Mouse (Mus musculus): ENCODE measurements around the gene Gm17555.
"Not testable (repeated sequence)": the region's sequence is repeated elsewhere in the genome, so short reads cannot be mapped to it uniquely, and the experiment has no call there.

Gm17555 gene

GRCm38 (mm10) chr2:126214800-126215199 lies at the start of gene Gm17555:
TSS of gene Gm17555 (plus strand) at chr2:126215100.
- not testable (repeated sequence) for DNase-seq (ENCODE audit: extremely low spot score, low read depth, low spot score)

DNA sequence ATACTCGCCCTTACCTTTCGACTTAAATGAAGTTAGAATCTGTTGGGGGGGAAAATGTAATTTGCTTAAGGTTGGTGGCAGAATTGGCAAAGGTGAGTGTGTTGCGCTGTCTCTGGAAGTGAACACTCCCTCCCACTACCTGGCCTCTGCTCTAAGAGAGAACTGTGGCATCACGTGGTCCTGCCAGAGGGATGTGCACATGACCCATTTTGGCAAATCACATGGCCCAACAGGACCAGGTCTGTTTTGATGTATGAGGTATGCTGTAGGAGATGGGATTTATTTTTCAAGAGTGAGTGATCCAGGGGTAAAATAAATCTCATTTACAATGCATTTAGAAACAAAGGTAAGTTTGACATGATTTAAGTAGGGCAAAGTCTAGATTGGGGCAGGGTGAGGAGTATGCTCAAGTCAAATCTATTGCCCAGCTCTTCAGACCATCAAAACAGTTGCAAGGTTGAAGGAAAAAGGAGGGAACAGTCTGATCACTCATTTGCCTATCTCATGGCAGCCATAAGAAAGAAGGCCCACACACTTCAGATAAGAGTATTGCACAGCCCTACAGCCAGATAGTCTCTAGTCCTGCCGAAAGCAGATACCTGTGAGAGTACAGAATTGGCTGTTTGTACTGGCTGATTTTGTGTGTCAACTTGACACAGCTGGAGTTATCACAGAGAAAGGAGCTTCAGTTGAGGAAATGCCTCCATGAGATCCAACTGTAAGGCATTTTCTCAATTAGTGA lies 49.5 kb upstream of the Gm17555 start:
- no peak for DNase-seq (ENCODE audit: extremely low spot score, low read depth, low spot score)

- no peak for DNase-seq (ENCODE audit: extremely low spot score, low read depth, low spot score)
Observed at GRCm38 (mm10) chr2:126166335-126166734, 48.6 kb upstream of the Gm17555 start.

DNA sequence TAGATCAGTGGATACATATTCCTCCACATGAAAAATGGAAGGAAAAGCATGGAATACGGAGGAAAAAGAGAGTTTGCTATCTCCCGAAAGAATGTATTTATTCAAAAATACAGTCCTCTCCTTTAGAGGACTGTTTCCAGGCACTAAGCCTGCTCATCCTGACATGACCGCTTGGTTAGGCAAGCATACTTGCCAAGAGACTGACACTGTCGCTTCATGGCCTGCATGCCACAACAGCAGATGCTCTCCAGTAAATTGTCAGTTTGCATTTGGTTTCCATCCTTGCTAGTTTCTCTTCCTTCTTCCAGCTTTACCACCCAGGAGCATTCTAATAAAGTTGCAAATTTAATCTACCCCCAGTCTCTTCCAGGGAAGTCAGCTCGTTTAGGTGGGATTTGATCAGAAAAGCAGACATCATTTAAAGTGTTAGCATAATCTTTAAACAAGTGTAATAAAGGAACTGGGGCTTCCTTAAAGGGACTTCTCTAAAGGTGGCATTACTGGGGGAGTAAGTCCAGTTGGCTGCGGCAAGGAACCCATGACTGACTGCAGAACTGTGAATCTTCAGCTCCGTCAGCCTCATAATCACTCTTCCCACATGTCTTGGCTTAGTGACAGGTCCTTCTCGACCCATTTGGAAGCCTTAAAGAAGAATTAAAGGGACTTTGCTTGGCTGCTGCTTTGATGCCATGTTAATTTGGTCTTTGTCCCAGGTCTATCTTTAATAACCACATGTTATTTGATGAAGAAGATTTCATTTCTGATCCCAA lies 47.9 kb upstream of the Gm17555 start:
- no peak for DNase-seq (ENCODE audit: extremely low spot score, low read depth, low spot score)

GRCm38 (mm10) chr2:126171427-126171826 lies 43.5 kb upstream of the Gm17555 start:
- DNase-seq (ENCODE audit: extremely low spot score, low read depth, low spot score) = no peak

GRCm38 (mm10) chr2:126191306-126191705 lies 23.6 kb upstream of the Gm17555 start:
- no peak for DNase-seq (ENCODE audit: extremely low spot score, low read depth, low spot score)

- no peak for DNase-seq (ENCODE audit: extremely low spot score, low read depth, low spot score)
Observed at GRCm38 (mm10) chr2:126192129-126192528, 22.8 kb upstream of the Gm17555 start.

DNA sequence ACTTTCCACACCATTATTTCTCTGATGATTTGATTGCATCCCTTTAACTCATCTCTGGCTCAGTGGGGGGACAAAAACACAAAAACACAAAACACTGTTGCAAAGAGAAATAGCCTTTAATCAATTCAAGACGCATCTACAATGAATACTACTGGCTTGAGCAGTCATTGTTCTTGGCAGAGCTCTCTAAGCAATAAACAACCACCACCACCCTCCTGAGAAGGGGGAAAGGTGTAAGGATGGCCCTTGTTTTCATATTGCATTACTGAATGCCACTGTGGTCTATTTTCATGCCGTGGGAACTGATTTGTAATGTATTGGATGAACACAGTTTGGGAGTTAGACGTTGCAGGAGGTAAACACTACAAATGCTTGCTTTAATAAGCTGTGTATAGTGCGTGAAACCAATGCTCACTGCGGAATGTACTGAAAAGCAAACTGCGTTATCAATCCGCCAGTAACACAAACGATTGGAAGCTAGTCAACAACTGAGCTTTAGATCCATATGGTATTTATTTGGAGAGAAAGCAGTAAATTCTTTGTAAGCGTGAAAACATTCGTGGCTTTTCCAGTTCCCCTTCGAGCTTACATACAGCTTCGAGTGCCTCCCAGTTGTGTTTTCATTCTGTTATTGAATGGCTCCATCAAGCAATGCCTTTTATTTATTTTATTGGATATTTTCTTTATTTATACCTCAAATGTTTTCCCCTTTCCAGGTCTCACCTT lies 19.1 kb upstream of the Gm17555 start:
- DNase-seq (ENCODE audit: extremely low spot score, low read depth, low spot score) = no peak

- no peak for DNase-seq (ENCODE audit: extremely low spot score, low read depth, low spot score)
Observed at GRCm38 (mm10) chr2:126198971-126199370, 15.9 kb upstream of the Gm17555 start.

- DNase-seq (ENCODE audit: extremely low spot score, low read depth, low spot score) = no peak
Observed at GRCm38 (mm10) chr2:126211011-126211680, 3.8 kb upstream of the Gm17555 start.

DNA sequence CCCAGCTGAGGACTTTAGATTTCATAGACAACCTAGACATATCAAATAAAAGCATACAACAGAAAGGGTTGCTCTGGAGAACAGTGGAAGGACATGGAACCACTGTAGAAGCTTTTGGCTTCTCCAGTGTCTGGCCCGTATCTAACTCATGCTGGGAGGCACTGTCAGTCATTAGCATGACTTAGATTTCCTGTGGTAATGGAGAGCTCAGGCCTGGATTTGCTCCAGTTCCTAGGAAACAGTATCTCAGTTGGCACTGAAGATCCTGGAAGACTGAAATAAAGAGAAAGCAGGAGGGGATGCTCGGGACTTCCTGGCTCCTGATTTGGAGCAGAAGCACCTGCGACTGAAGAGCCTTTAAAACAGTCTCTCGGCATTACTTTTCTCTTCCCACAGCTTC lies 12.7 kb downstream of the Gm17555 start:
- DNase-seq (ENCODE audit: extremely low spot score, low read depth, low spot score) = no peak

DNA sequence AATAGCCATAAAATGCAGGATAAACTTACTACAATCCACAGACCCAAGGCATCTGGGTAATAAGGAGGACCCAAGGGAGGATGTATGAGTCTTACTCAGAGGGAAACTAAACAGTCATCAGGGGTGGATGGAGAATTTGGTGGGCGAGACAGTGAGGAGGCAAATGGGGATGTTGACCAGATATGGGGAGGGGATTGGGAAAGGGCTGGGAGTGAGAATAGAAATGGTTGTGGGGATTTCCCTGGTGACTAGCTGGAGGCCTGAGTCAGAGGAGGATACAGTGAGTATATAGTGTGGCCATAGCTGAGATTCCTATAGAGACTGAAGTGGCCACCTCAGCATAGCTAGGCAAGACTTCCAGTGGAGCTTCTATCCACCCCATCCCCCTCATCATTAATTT lies 16.8 kb downstream of the Gm17555 start:
- no peak for DNase-seq (ENCODE audit: extremely low spot score, low read depth, low spot score)

DNA sequence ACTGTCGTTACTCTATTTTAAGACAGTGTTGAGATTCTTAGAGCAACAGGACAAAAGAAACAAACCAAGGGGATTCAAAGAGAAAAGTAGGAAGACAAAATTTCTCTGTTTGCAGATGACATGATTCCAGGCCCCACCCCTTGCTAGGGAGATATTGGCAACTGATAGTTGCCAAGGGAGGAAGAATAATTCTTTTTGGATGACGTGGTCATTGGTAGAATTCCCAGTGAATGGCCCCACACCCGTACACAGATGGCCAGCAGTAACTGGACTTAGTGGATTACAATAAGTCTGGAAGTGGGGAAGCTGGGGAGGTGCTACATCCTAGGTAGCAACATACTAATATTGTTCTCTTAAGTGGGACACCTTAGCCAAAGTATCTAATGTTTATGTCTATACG lies 22.0 kb downstream of the Gm17555 start:
- no peak for DNase-seq (ENCODE audit: extremely low spot score, low read depth, low spot score)

DNA sequence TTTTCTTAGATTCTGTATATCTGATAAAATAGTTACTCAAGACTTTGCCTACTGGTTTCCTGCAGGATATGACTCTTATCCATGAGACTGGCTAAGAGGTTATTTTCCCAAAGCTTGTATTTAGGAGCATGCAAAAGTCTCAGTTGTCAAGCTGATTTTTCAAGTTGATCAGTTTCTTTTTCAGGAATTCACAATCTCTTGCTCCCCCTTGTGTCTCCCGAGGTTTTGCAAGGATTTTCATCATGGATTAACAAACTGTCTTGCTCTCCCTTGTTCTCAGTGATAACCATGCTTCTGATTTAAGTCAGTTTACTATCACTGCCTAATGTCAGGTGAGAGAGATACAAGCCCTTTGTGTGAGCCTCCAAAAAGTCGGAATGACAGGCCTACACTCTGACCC lies 30.5 kb downstream of the Gm17555 start:
- DNase-seq (ENCODE audit: extremely low spot score, low read depth, low spot score) = no peak

DNA sequence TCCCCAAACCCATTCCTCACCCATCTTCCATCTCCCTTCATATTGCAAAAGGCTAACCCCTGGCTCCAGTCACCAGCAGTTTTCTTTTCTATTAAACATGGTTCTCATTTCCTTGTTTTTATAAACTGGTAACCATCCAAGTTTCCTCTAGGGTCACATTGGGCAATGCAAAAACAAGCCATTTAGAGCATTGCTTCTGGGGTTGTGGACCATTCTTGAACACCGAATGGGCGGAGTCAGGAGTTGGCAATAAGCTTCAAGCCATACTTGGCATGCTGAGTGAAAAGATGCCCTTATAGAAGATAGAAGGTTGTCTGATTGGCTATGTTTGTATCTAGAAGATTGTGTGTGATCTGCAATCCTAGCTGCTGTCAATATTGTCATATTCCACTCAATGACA lies 33.6 kb downstream of the Gm17555 start:
- no peak for DNase-seq (ENCODE audit: extremely low spot score, low read depth, low spot score)

DNA sequence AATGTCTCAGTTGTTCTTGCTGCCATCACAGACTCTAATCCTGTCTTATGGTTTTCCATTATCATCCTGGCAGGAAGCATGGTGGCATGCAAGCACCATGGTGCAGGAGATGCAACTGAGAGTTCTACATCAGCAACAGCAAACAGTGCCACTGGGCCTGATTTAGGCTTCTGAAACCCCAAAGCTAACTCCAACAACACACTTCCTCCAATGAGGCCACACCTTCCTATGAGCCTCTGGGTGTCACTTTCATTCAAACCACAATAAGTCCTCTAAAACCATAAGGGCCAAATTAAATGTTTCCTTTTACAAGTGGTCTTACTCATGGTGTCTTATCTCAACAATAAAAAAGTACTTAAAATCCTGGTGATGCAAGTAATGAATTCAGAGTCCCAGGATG lies 37.3 kb downstream of the Gm17555 start:
- no peak for DNase-seq (ENCODE audit: extremely low spot score, low read depth, low spot score)
